Mouse (Mus musculus): ENCODE data around the gene Muc13. TPM values are rescaled to one million over a fixed set of nuclear protein-coding genes. Genes with fewer than 3 reads are reported as not detected.

The Muc13 gene
- polyA plus RNA-seq, 1 experiment from 2014 or later = 37.0 TPM

- no peak for ATAC-seq (ENCODE audit: insufficient read depth, low FRiP score)
- no peak overlapping the region for H3K27ac ChIP-seq (ENCODE audit: low read length)
- WGBS = 47% methylated on average over 6 of the region's 6 CpGs
- H3K4me1 ChIP-seq (ENCODE audit: control insufficient read depth, insufficient read depth, low read length) = no peaks in the 10 kb centered on the region
- no peaks in the 10 kb centered on the region for H3K36me3 ChIP-seq (ENCODE audit: control insufficient read depth, insufficient read depth, low read length)
- H3K4me3 ChIP-seq (replicated peaks; ENCODE audit: low read length) = 0 out of 2 replicates have a peak overlapping the region, but pooled peaks have one; percentile 7
- 0 out of 2 replicates have a peak overlapping the region, but pooled peaks have one; percentile 16 for H3K9ac ChIP-seq (ENCODE audit: low read length)
- no peaks in the 10 kb centered on the region for H3K9me3 ChIP-seq (replicated peaks; ENCODE audit: control insufficient read depth, low read length)
- H3K4me2 ChIP-seq (ENCODE audit: low read depth, low read length) = no peak overlapping the region
- no peaks in the 10 kb centered on the region for H3K27me3 ChIP-seq (ENCODE audit: control insufficient read depth, insufficient read depth, low read length)
These were observed 2.0 kb downstream of the Muc13 start for GRCm38 (mm10) chr16:33795887-33796286.

DNA sequence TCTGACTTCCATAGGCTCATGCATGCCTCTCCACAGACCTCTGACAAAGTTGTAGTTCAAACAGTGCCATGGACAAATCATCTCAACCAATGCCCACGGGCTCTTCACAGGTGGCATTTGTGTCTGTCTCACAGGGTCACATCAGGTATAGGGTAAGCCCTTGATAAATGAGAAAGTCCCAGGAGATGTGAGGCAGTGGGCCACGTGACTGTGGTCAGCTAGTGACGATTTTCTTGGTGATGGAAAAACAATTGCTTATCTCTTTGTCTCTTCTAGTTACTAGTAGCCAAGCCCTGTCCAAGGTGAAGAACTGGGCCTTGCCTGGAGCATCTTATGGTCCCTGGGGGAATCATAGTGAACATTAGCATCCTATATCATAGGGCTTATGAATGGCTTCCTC, 2.9 kb downstream of the Muc13 start:
- Histone ChIP-seq H3K9ac (ENCODE audit: low read length) (no peak overlapping the region), H3K9me3 (replicated peaks; ENCODE audit: control insufficient read depth, low read length) (no peaks in the 10 kb centered on the region), H3K27ac (ENCODE audit: low read length) (no peak overlapping the region), H3K27me3 (ENCODE audit: control insufficient read depth, insufficient read depth, low read length) (no peaks in the 10 kb centered on the region), H3K4me1 (ENCODE audit: control insufficient read depth, insufficient read depth, low read length) (no peaks in the 10 kb centered on the region), H3K4me3 (replicated peaks; ENCODE audit: low read length) (no peak overlapping the region), H3K36me3 (ENCODE audit: control insufficient read depth, insufficient read depth, low read length) (no peaks in the 10 kb centered on the region), H3K4me2 (ENCODE audit: low read depth, low read length) (no peak overlapping the region)
- no peak for ATAC-seq (ENCODE audit: insufficient read depth, low FRiP score)
- WGBS = 81% methylated on average over 3 of the region's 3 CpGs

- 47% methylated on average over 5 of the region's 5 CpGs for WGBS
- Histone ChIP-seq H3K36me3 (ENCODE audit: control insufficient read depth, insufficient read depth, low read length) (no peaks in the 10 kb centered on the region), H3K27ac (ENCODE audit: low read length) (no peak overlapping the region), H3K4me3 (replicated peaks; ENCODE audit: low read length) (no peak overlapping the region), H3K4me2 (ENCODE audit: low read depth, low read length) (no peak overlapping the region), H3K9me3 (replicated peaks; ENCODE audit: control insufficient read depth, low read length) (no peaks in the 10 kb centered on the region), H3K4me1 (ENCODE audit: control insufficient read depth, insufficient read depth, low read length) (no peaks in the 10 kb centered on the region), H3K27me3 (ENCODE audit: control insufficient read depth, insufficient read depth, low read length) (no peaks in the 10 kb centered on the region), H3K9ac (ENCODE audit: low read length) (no peak overlapping the region)
- no peak for ATAC-seq (ENCODE audit: insufficient read depth, low FRiP score)
These were observed 4.0 kb downstream of the Muc13 start for GRCm38 (mm10) chr16:33797860-33798259.

GRCm38 (mm10) chr16:33810002-33810401, 16.2 kb downstream of the Muc13 start:
- Histone ChIP-seq H3K9me3 (replicated peaks; ENCODE audit: control insufficient read depth, low read length) (no peaks in the 10 kb centered on the region), H3K4me2 (ENCODE audit: low read depth, low read length) (no peak overlapping the region), H3K27ac (ENCODE audit: low read length) (no peak overlapping the region), H3K9ac (ENCODE audit: low read length) (no peak overlapping the region), H3K4me3 (replicated peaks; ENCODE audit: low read length) (no peak overlapping the region), H3K36me3 (ENCODE audit: control insufficient read depth, insufficient read depth, low read length) (no peaks in the 10 kb centered on the region), H3K4me1 (ENCODE audit: control insufficient read depth, insufficient read depth, low read length) (no peaks in the 10 kb centered on the region), H3K27me3 (ENCODE audit: control insufficient read depth, insufficient read depth, low read length) (no peaks in the 10 kb centered on the region)
- WGBS = 78% methylated on average over 3 of the region's 3 CpGs
- ATAC-seq (ENCODE audit: insufficient read depth, low FRiP score) = no peak

- no peak for ATAC-seq (ENCODE audit: insufficient read depth, low FRiP score)
- Histone ChIP-seq H3K4me1 (ENCODE audit: control insufficient read depth, insufficient read depth, low read length) (no peaks in the 10 kb centered on the region), H3K36me3 (ENCODE audit: control insufficient read depth, insufficient read depth, low read length) (no peaks in the 10 kb centered on the region), H3K9ac (ENCODE audit: low read length) (no peak overlapping the region), H3K4me3 (replicated peaks; ENCODE audit: low read length) (no peak overlapping the region), H3K27me3 (ENCODE audit: control insufficient read depth, insufficient read depth, low read length) (no peaks in the 10 kb centered on the region), H3K27ac (ENCODE audit: low read length) (no peak overlapping the region), H3K4me2 (ENCODE audit: low read depth, low read length) (no peak overlapping the region), H3K9me3 (replicated peaks; ENCODE audit: control insufficient read depth, low read length) (no peaks in the 10 kb centered on the region)
- 80% methylated on average over 7 of the region's 7 CpGs for WGBS
These were observed 24.8 kb downstream of the Muc13 start for GRCm38 (mm10) chr16:33818413-33819165.

GRCm38 (mm10) chr16:33820269-33821178, 26.7 kb downstream of the Muc13 start:
- 21% methylated on average over 17 of the region's 17 CpGs for WGBS

DNA sequence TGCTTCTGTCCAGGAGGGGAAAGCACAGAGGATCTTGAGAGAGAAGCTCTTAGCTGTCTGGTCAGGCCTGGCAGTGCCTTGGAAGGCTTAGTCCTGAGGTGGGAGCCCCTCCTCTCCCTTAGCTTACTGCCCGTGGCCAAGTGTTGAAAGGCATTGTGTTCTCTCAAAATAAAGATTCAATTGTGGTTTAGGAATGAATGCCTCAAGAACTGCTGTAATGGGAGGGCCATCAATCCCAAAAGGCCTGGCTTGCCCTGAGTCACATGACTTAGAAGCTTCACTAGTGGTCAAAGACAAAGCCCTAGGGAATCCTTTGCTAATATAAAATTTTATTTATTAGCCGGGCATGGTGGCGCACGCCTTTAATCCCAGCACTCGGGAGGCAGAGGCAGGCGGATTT, 30.8 kb downstream of the Muc13 start:
- Histone ChIP-seq H3K27ac (ENCODE audit: low read length) (no peak overlapping the region), H3K9ac (ENCODE audit: low read length) (no peak overlapping the region), H3K4me3 (replicated peaks; ENCODE audit: low read length) (no peak overlapping the region), H3K36me3 (ENCODE audit: control insufficient read depth, insufficient read depth, low read length) (no peaks in the 10 kb centered on the region), H3K9me3 (replicated peaks; ENCODE audit: control insufficient read depth, low read length) (no peaks in the 10 kb centered on the region), H3K4me2 (ENCODE audit: low read depth, low read length) (no peak overlapping the region), H3K4me1 (ENCODE audit: control insufficient read depth, insufficient read depth, low read length) (0 out of 2 replicates have a peak, but pooled peaks cover 4% of the 10 kb centered on the region), H3K27me3 (ENCODE audit: control insufficient read depth, insufficient read depth, low read length) (no peaks in the 10 kb centered on the region)
- ATAC-seq (ENCODE audit: insufficient read depth, low FRiP score) = no peak
- 84% methylated on average over 6 of the region's 6 CpGs for WGBS

More at GRCm38 (mm10) chr16:33820269-33821178, 26.7 kb downstream of the Muc13 start:
- Histone ChIP-seq H3K27me3 (ENCODE audit: control insufficient read depth, insufficient read depth, low read length) (no peaks in the 10 kb centered on the region), H3K9ac (ENCODE audit: low read length) (no peak overlapping the region), H3K4me1 (ENCODE audit: control insufficient read depth, insufficient read depth, low read length) (no peaks in the 10 kb centered on the region), H3K27ac (ENCODE audit: low read length) (no peak overlapping the region), H3K4me2 (ENCODE audit: low read depth, low read length) (no peak overlapping the region), H3K9me3 (replicated peaks; ENCODE audit: control insufficient read depth, low read length) (no peaks in the 10 kb centered on the region), H3K36me3 (ENCODE audit: control insufficient read depth, insufficient read depth, low read length) (no peaks in the 10 kb centered on the region), H3K4me3 (replicated peaks; ENCODE audit: low read length) (no peak overlapping the region)
- peak; percentile 44; the same call in 1 of the 2 replicates for ATAC-seq (ENCODE audit: insufficient read depth, low FRiP score)

- peaks cover 22% of the 10 kb centered on the region for H3K4me1 ChIP-seq (ENCODE audit: control insufficient read depth, insufficient read depth, low read length)
- H3K9ac ChIP-seq (ENCODE audit: low read length) = no peak overlapping the region
- no peaks in the 10 kb centered on the region for H3K27me3 ChIP-seq (ENCODE audit: control insufficient read depth, insufficient read depth, low read length)
- WGBS = 87% methylated on average over 7 of the region's 7 CpGs
- H3K9me3 ChIP-seq (replicated peaks; ENCODE audit: control insufficient read depth, low read length) = no peaks in the 10 kb centered on the region
- no peak overlapping the region for H3K27ac ChIP-seq (ENCODE audit: low read length)
- no peak overlapping the region for H3K4me2 ChIP-seq (ENCODE audit: low read depth, low read length)
- H3K4me3 ChIP-seq (replicated peaks; ENCODE audit: low read length) = no peak overlapping the region
- no peak for ATAC-seq (ENCODE audit: insufficient read depth, low FRiP score)
- no peaks in the 10 kb centered on the region for H3K36me3 ChIP-seq (ENCODE audit: control insufficient read depth, insufficient read depth, low read length)
These were observed 34.7 kb downstream of the Muc13 start for GRCm38 (mm10) chr16:33828496-33828895.

DNA sequence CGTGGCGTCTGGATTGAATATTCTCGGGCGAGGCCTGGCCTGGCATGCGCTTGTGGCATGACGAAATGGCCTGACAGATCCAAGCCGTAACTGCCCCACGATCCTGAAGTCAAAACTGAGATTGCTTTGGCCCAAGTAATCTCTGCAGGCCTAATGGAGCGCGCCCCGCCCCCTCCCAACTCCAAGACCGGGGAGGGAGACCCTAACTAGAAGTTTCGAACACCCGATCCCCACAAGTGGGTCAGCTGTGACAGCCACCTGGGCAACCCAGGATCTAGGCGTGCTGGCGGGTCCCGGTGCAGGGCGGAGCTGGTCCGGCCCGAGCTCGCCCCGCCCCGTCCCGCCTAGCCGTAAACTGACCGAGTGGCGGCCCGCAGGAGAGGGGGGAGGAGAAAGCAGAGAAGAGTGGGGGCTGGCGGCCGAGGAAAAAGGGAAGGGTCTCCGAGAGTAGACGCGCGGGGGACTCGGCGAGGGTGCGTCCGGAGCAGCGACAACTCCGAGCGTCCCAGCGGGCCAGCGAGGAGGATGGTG, 35.5 kb downstream of the Muc13 start, which contains the start of gene Itgb5:
Itgb5 (plus strand) TSS at position 365 of the 531 bp plus-strand sequence.
- H3K36me3 ChIP-seq (ENCODE audit: control insufficient read depth, insufficient read depth, low read length) = no peaks in the 10 kb centered on the region
- H3K9me3 ChIP-seq (replicated peaks; ENCODE audit: control insufficient read depth, low read length) = no peaks in the 10 kb centered on the region
- peaks cover 31% of the 10 kb centered on the region for H3K4me1 ChIP-seq (ENCODE audit: control insufficient read depth, insufficient read depth, low read length)
- peak within 1 kb of the TSS; percentile 91 for H3K9ac ChIP-seq (ENCODE audit: low read length)
- peak within 1 kb of the TSS; percentile 89 for H3K27ac ChIP-seq (ENCODE audit: low read length)
- ATAC-seq (ENCODE audit: insufficient read depth, low FRiP score) = peak; percentile 88
- H3K4me3 ChIP-seq (replicated peaks; ENCODE audit: low read length) = peak within 1 kb of the TSS; percentile 86
- H3K27me3 ChIP-seq (ENCODE audit: control insufficient read depth, insufficient read depth, low read length) = no peaks in the 10 kb centered on the region
- WGBS = under 1% methylated on average over 41 of the region's 43 CpGs
- peak within 1 kb of the TSS; percentile 77 for H3K4me2 ChIP-seq (ENCODE audit: low read depth, low read length)
